Mouse (Mus musculus): ENCODE results near the gene Thsd1.

Thsd1 gene

GRCm38 (mm10) chr8:22227061-22227877 lies at the start of gene Thsd1:
Gene Thsd1 (plus strand): TSS chr8:22227313.
- peak; percentile 73 for DNase-seq

- DNase-seq, result no peak
Measured at GRCm38 (mm10) chr8:22184884-22185283, 42.2 kb upstream of the Thsd1 start.

GRCm38 (mm10) chr8:22185431-22186397 lies 41.4 kb upstream of the Thsd1 start, which contains the start of gene Ckap2:
Gene Ckap2 (minus strand): TSS chr8:22185819.
- peak; percentile 91 for DNase-seq

- DNase-seq, result peak; percentile 94
Measured at GRCm38 (mm10) chr8:22192660-22193431, 34.3 kb upstream of the Thsd1 start, which contains the start of gene Vps36. Gene Vps36 (plus strand): TSS chr8:22192809.

GRCm38 (mm10) chr8:22193432-22194010 lies 33.6 kb upstream of the Thsd1 start:
- no peak for DNase-seq

- DNase-seq, result no peak
Measured at GRCm38 (mm10) chr8:22197914-22198313, 29.2 kb upstream of the Thsd1 start.

- DNase-seq, result no peak
Measured at GRCm38 (mm10) chr8:22199481-22199880, 27.6 kb upstream of the Thsd1 start.

- DNase-seq, result no peak
Measured at GRCm38 (mm10) chr8:22207535-22207934, 19.6 kb upstream of the Thsd1 start.

- no peak for DNase-seq
Measured at GRCm38 (mm10) chr8:22209012-22209411, 18.1 kb upstream of the Thsd1 start.

- DNase-seq, result no peak
Measured at GRCm38 (mm10) chr8:22214826-22215225, 12.3 kb upstream of the Thsd1 start.

GRCm38 (mm10) chr8:22226361-22226760 lies 752 bp upstream of the Thsd1 start:
- DNase-seq, result no peak

- DNase-seq, result no peak
Measured at GRCm38 (mm10) chr8:22228621-22229020, 1.5 kb downstream of the Thsd1 start.

GRCm38 (mm10) chr8:22242986-22243385 lies 15.9 kb downstream of the Thsd1 start:
- DNase-seq, result no peak

GRCm38 (mm10) chr8:22245663-22246062 lies 18.6 kb downstream of the Thsd1 start:
- no peak for DNase-seq

GRCm38 (mm10) chr8:22247956-22248355 lies 20.8 kb downstream of the Thsd1 start:
- DNase-seq, result no peak

- DNase-seq, result no peak
Measured at GRCm38 (mm10) chr8:22249080-22249479, 22.0 kb downstream of the Thsd1 start.

- DNase-seq, result no peak
Measured at GRCm38 (mm10) chr8:22258946-22259450, 31.9 kb downstream of the Thsd1 start.

- DNase-seq, result no peak
Measured at GRCm38 (mm10) chr8:22259531-22259930, 32.4 kb downstream of the Thsd1 start.

- DNase-seq, result no peak
Measured at GRCm38 (mm10) chr8:22260091-22260722, 33.1 kb downstream of the Thsd1 start.

- DNase-seq, result no peak
Measured at GRCm38 (mm10) chr8:22262267-22262666, 35.2 kb downstream of the Thsd1 start.

- no peak for DNase-seq
Measured at GRCm38 (mm10) chr8:22264292-22264691, 37.2 kb downstream of the Thsd1 start.

- DNase-seq, result peak; percentile 18
Measured at GRCm38 (mm10) chr8:22264787-22265186, 37.7 kb downstream of the Thsd1 start.
